Mouse (Mus musculus) stomach, postnatal 0 days (tissue): ENCODE data around the gene Uhrf1. TPM values are rescaled to one million over a fixed set of nuclear protein-coding genes. Genes with fewer than 3 reads are reported as not detected.

ENCODE experiments used
- ATAC-seq: fragments of 200-750 bp; cut with Nextera tagmentation; 2 replicates; pipeline ENCODE4 v1.8.0; 2017; ENCODE audit not compliant: low FRiP score, low TSS enrichment
- DNase-seq: peaks from one replicate; pipeline ENCODE4 v3.0.0-alpha.2; 2016; ENCODE audit warnings: low spot score
- H3K27ac ChIP-seq: fragments of 300-500 bp; sonication (generic); replicated peaks from 2 replicates; pipeline ENCODE4 v1.5.1; 2014; ENCODE audit warnings: mild to moderate bottlenecking, control low read depth
- H3K27me3 ChIP-seq: fragments of 300-500 bp; sonication (generic); 2 replicates; pipeline ENCODE4 v1.6.1; 2014; ENCODE audit warnings: low read length; ENCODE audit not compliant: control insufficient read depth, insufficient read depth
- H3K36me3 ChIP-seq: fragments of 300-500 bp; sonication (generic); 2 replicates; pipeline ENCODE4 v1.6.1; 2014; ENCODE audit warnings: low read length, mixed read lengths; ENCODE audit not compliant: control insufficient read depth, insufficient read depth
- H3K4me1 ChIP-seq: fragments of 300-500 bp; sonication (generic); replicated peaks from 2 replicates; pipeline ENCODE4 v1.6.1; 2014; ENCODE audit warnings: antibody characterized with exemption; ENCODE audit not compliant: control insufficient read depth, insufficient read depth
- H3K4me2 ChIP-seq: fragments of 300-500 bp; sonication (generic); replicated peaks from 2 replicates; pipeline ENCODE4 v1.6.1; 2014; ENCODE audit warnings: low read depth, mild to moderate bottlenecking, control low read depth, moderate library complexity
- H3K4me3 ChIP-seq: fragments of 300-500 bp; sonication (generic); 2 replicates; pipeline ENCODE4 v1.5.1; 2014; ENCODE audit warnings: low read depth, low read length, control low read depth
- H3K9ac ChIP-seq: fragments of 300-500 bp; sonication (generic); 2 replicates; pipeline ENCODE4 v1.6.1; 2014; ENCODE audit warnings: mild to moderate bottlenecking, low read length, control low read depth, mixed read lengths
- H3K9me3 ChIP-seq: fragments of 300-500 bp; sonication (generic); 2 replicates; pipeline ENCODE4 v1.6.1; 2016; ENCODE audit warnings: low read length; ENCODE audit not compliant: control insufficient read depth
- CTCF ChIP-seq: IDR thresholded peaks from 2 replicates; pipeline ENCODE4 v1.5.1; 2016; ENCODE audit warnings: antibody characterized with exemption, low read depth, mild to moderate bottlenecking, moderate library complexity
- EP300 ChIP-seq: optimal IDR thresholded peaks from 2 replicates; pipeline ENCODE3; 2016; ENCODE audit warnings: antibody characterized with exemption
- WGBS: fragments of 180-500 bp; shearing (Covaris S2); extraction: QIAGEN DNeasy Blood & Tissue Kit; methylation state at CpG from one replicate; pipeline ENCODE4 v1.1.7; 2014; 5-methylcytosine and 5-hydroxymethylcytosine counted together
- polyA plus RNA-seq: library from polyadenylated mRNA; unstranded; fragments of >200 nt; fragmentation: Nextera tagmentation; extraction: Ambion mirVana; gene quantifications from 2 replicates; pipeline ENCODE4 v1.2.1, GENCODE M21; 2015

The Uhrf1 gene
- polyA plus RNA-seq, 1 experiment from 2014 or later: 18.4 TPM

GRCm38 (mm10) chr17:56276643-56277566 lies 26.2 kb upstream of the Uhrf1 start, which contains the start of gene Ticam1:
TSS of gene Ticam1 (minus strand) at chr17:56276786.
- Histone ChIP-seq H3K4me1 (no peaks in the 10 kb centered on the region), H3K27me3 (no peaks in the 10 kb centered on the region), H3K4me3 (peak within 1 kb of the TSS; percentile 61), H3K9ac (peak within 1 kb of the TSS; percentile 83), H3K9me3 (no peaks in the 10 kb centered on the region), H3K4me2 (peak within 1 kb of the TSS; percentile 77), H3K36me3 (peaks cover 16% of the 10 kb centered on the region), H3K27ac (peak within 1 kb of the TSS; percentile 94)
- peak; percentile 48 for TF ChIP-seq EP300
- TF ChIP-seq CTCF: peak; percentile 72
- WGBS: under 1% methylated on average over 20 of the region's 21 CpGs
- DNase-seq: peak; percentile 98
- peak; percentile 95 for ATAC-seq

- no peak overlapping the region for H3K9ac ChIP-seq
- ATAC-seq (no peak; the same call in 1 of the 2 replicates), DNase-seq (no peak)
- H3K36me3 ChIP-seq: peaks cover 14% of the 10 kb centered on the region
- H3K4me3 ChIP-seq: no peak overlapping the region
- WGBS: 27% methylated on average over 2 of the region's 2 CpGs
- peak overlapping the region; percentile 77 for H3K4me2 ChIP-seq
- no peak for TF ChIP-seq CTCF
- no peak for TF ChIP-seq EP300
- no peaks in the 10 kb centered on the region for H3K27me3 ChIP-seq
- no peaks in the 10 kb centered on the region for H3K9me3 ChIP-seq
- H3K27ac ChIP-seq: peak overlapping the region; percentile 94
- no peaks in the 10 kb centered on the region for H3K4me1 ChIP-seq
Measured at GRCm38 (mm10) chr17:56277567-56277893, 25.6 kb upstream of the Uhrf1 start.

GRCm38 (mm10) chr17:56278340-56278739 lies 24.8 kb upstream of the Uhrf1 start:
- TF ChIP-seq EP300 (no peak), CTCF (no peak)

GRCm38 (mm10) chr17:56279481-56280155 lies 23.5 kb upstream of the Uhrf1 start:
- TF ChIP-seq CTCF (no peak), EP300 (no peak)
- Histone ChIP-seq H3K4me3 (no peak overlapping the region), H3K9me3 (no peaks in the 10 kb centered on the region), H3K4me1 (no peaks in the 10 kb centered on the region), H3K4me2 (no peak overlapping the region), H3K9ac (no peak overlapping the region), H3K27me3 (no peaks in the 10 kb centered on the region), H3K36me3 (peaks cover 23% of the 10 kb centered on the region), H3K27ac (peak overlapping the region; percentile 49)
- 82% methylated on average over 12 of the region's 12 CpGs for WGBS
- ATAC-seq (no peak), DNase-seq (peak; percentile 16)

More at GRCm38 (mm10) chr17:56278340-56278739, 24.8 kb upstream of the Uhrf1 start:
- Histone ChIP-seq H3K4me1 (no peaks in the 10 kb centered on the region), H3K27me3 (no peaks in the 10 kb centered on the region), H3K9me3 (no peaks in the 10 kb centered on the region), H3K27ac (peak overlapping the region; percentile 94), H3K4me3 (no peak overlapping the region), H3K4me2 (no peak overlapping the region), H3K9ac (no peak overlapping the region), H3K36me3 (peaks cover 19% of the 10 kb centered on the region)
- DNase-seq (no peak), ATAC-seq (no peak)
- WGBS: 87% methylated on average over 5 of the region's 5 CpGs

- Histone ChIP-seq H3K9me3 (no peaks in the 10 kb centered on the region), H3K4me3 (no peak overlapping the region), H3K4me1 (no peaks in the 10 kb centered on the region), H3K27ac (no peak overlapping the region), H3K4me2 (no peak overlapping the region), H3K9ac (no peak overlapping the region), H3K36me3 (peaks cover 37% of the 10 kb centered on the region), H3K27me3 (no peaks in the 10 kb centered on the region)
- TF ChIP-seq EP300: no peak
- no peak for TF ChIP-seq CTCF
- peak; percentile 22 for DNase-seq
- 81% methylated on average over 12 of the region's 12 CpGs for WGBS
- ATAC-seq: no peak
Measured at GRCm38 (mm10) chr17:56281193-56281592, 21.9 kb upstream of the Uhrf1 start.
